ENCODE assay signal across 23 mouse cellular contexts in genomic region chr1:163391321-163391720, GRCm38 (mm10). TPM values are rescaled to one million over a fixed set of nuclear protein-coding genes. Genes with fewer than 3 reads are reported as not detected.
DNase-seq lines count a peak whose midpoint lies in the region; ATAC-seq and TF ChIP-seq lines count a peak whose summit lies in the region.
"Had no signal": no experiment of that assay in that cellular context is flagged by ENCODE, and none has a peak within 500 bp of the region (broad histone marks: within the 10 kb centered on the region; RNA-seq: fewer than 3 reads in every experiment).

No protein-coding gene starts in this region.

- H3K4me3 ChIP-seq in liver, adult 2 months (ENCODE audit: insufficient read depth, low read depth, low read length), result no peak overlapping the region
- no peak overlapping the region for H3K4me3 ChIP-seq in embryonic facial prominence, embryonic 13.5 days
- no peak overlapping the region for H3K4me3 ChIP-seq in embryonic fibroblast, embryonic 13.5 days (ENCODE audit: insufficient read depth, low read length)
- H3K4me3 ChIP-seq in heart, embryonic 11.5 days (ENCODE audit: low read depth, low read length), result no peak overlapping the region
- H3K4me3 ChIP-seq: erythroblast, embryonic 14.5 days; forebrain, embryonic 10.5 days; forebrain, embryonic 12.5 days had no signal

- H3K4me1 ChIP-seq in liver, adult 2 months (ENCODE audit: control insufficient read depth, insufficient read depth, low read length), result no peaks in the 10 kb centered on the region
- peaks cover 33% of the 10 kb centered on the region for H3K4me1 ChIP-seq in embryonic facial prominence, embryonic 13.5 days
- peaks cover 4% of the 10 kb centered on the region for H3K4me1 ChIP-seq in embryonic fibroblast, embryonic 13.5 days (ENCODE audit: control insufficient read depth, insufficient read depth, low read length)
- H3K4me1 ChIP-seq in heart, embryonic 11.5 days (ENCODE audit: control insufficient read depth, insufficient read depth, low read length), result no peaks in the 10 kb centered on the region
- H3K4me1 ChIP-seq: forebrain, embryonic 10.5 days; forebrain, embryonic 12.5 days had no signal

- no peaks in the 10 kb centered on the region for H3K79me2 ChIP-seq in liver, adult 2 months (ENCODE audit: control insufficient read depth, insufficient read depth, low read length)

- no peaks in the 10 kb centered on the region for H3K9me3 ChIP-seq in embryonic facial prominence, embryonic 13.5 days
- H3K9me3 ChIP-seq in heart, embryonic 11.5 days (replicated peaks; ENCODE audit: control insufficient read depth, low read length), result no peaks in the 10 kb centered on the region
- H3K9me3 ChIP-seq: forebrain, embryonic 10.5 days; forebrain, embryonic 12.5 days had no signal

- no peak overlapping the region for H3K9ac ChIP-seq in liver, adult 2 months (ENCODE audit: low read depth, low read length)
- no peak overlapping the region for H3K9ac ChIP-seq in embryonic facial prominence, embryonic 13.5 days
- H3K9ac ChIP-seq in heart, embryonic 11.5 days (ENCODE audit: low read depth, low read length), result no peak overlapping the region
- H3K9ac ChIP-seq: forebrain, embryonic 12.5 days had no signal

- no peak for ATAC-seq in embryonic facial prominence, embryonic 13.5 days (ENCODE audit: insufficient number of reproducible peaks, insufficient read depth, low FRiP score, low TSS enrichment, low read depth)
- ATAC-seq in heart, embryonic 11.5 days (replicated peaks; ENCODE audit: insufficient number of reproducible peaks, low FRiP score, low TSS enrichment), result no peak
- ATAC-seq: forebrain, embryonic 14.5 days; forebrain, embryonic 16.5 days had no signal

- no peak overlapping the region for H3K4me2 ChIP-seq in embryonic facial prominence, embryonic 13.5 days
- no peak overlapping the region for H3K4me2 ChIP-seq in heart, embryonic 11.5 days
- H3K4me2 ChIP-seq: forebrain, embryonic 12.5 days had no signal

- peaks cover 49% of the 10 kb centered on the region for H3K36me3 ChIP-seq in liver, adult 2 months (ENCODE audit: control insufficient read depth, insufficient read depth, low read length)
- H3K36me3 ChIP-seq in embryonic facial prominence, embryonic 13.5 days, result peaks cover 55% of the 10 kb centered on the region
- peaks cover 9% of the 10 kb centered on the region for H3K36me3 ChIP-seq in heart, embryonic 11.5 days (ENCODE audit: control insufficient read depth, insufficient read depth, low read length)

- H3K27me3 ChIP-seq in liver, adult 2 months (ENCODE audit: control insufficient read depth, insufficient read depth, low read length), result no peaks in the 10 kb centered on the region
- no peaks in the 10 kb centered on the region for H3K27me3 ChIP-seq in embryonic facial prominence, embryonic 13.5 days
- no peaks in the 10 kb centered on the region for H3K27me3 ChIP-seq in heart, embryonic 11.5 days (ENCODE audit: control insufficient read depth, insufficient read depth, low read length)
- H3K27me3 ChIP-seq: forebrain, embryonic 12.5 days had no signal

- TF ChIP-seq CTCF in liver, adult 2 months (IDR thresholded peaks at IDR 0.05; ENCODE audit: low read depth, low read length), result no peak
- no peak for TF ChIP-seq CTCF in embryonic fibroblast, embryonic 13.5 days (IDR thresholded peaks at IDR 0.05; ENCODE audit: borderline replicate concordance, insufficient read depth, low read length)

- no peak overlapping the region for H3K27ac ChIP-seq in liver, adult 2 months (replicated peaks; ENCODE audit: insufficient read depth, low read depth, low read length)
- H3K27ac ChIP-seq in embryonic facial prominence, embryonic 13.5 days, result peak overlapping the region; percentile 22
- H3K27ac ChIP-seq in embryonic fibroblast, embryonic 13.5 days (ENCODE audit: insufficient read depth, low read length), result peak overlapping the region; percentile 80
- no peak overlapping the region for H3K27ac ChIP-seq in heart, embryonic 11.5 days (ENCODE audit: low read depth, low read length)
- H3K27ac ChIP-seq: forebrain, embryonic 10.5 days; forebrain, embryonic 12.5 days had no signal

- 87% methylated on average over 6 of the region's 6 CpGs for WGBS in liver, adult 2 months
- 37% methylated on average over 6 of the region's 6 CpGs for WGBS in embryonic facial prominence, embryonic 13.5 days
- 78% methylated on average over 6 of the region's 6 CpGs for WGBS in heart, embryonic 11.5 days (ENCODE audit: insufficient replicate concordance)

- peak; percentile 13 for DNase-seq in liver, adult 2 months (ENCODE audit: extremely low read depth, low read depth, low spot score)
- DNase-seq in liver (no peak), NIH3T3 (ENCODE audit: low read depth) (peak; percentile 43)
- DNase-seq in yolk sac, embryonic 10.5 days (ENCODE audit: low spot score), result no peak
- DNase-seq in spleen, postnatal 36 days (ENCODE audit: low spot score in 2 of 2), result no peak
- DNase-seq: adrenal gland, adult 2 months; adrenal gland, postnatal 10 days; adrenal gland, postnatal 25 days; cerebellum, adult 11 months; cerebellum, adult 18-20 months; cerebellum, adult 8-10 months; cerebellum, adult 9-11 months; cerebellum, postnatal 14 days; cerebellum, postnatal 36 days; embryo, embryonic 11 days had no signal

- no peak for TF ChIP-seq POLR2A in liver, adult 2 months (IDR thresholded peaks at IDR 0.05; ENCODE audit: extremely low read depth, insufficient read depth, low read length)
- TF ChIP-seq POLR2A in embryonic fibroblast, embryonic 13.5 days (IDR thresholded peaks at IDR 0.05; ENCODE audit: low read depth, low read length), result no peak

RNA-seq across cellular contexts. Expression of gene Gorab, which starts 12.1 kb away (rescaled TPM):
- 1.7 and 2.6 TPM in 2 replicates for total RNA-seq in liver, adult 2 months (2014; rRNA removed)
- 0.66 and 0.71 TPM in 2 replicates for polyA plus RNA-seq in liver, adult 2 months (2012; rRNA removed)
- polyA plus RNA-seq in embryonic facial prominence, embryonic 13.5 days (2015; fragmentation: Nextera tagmentation; extraction: Ambion mirVana), result 40.3 and 41.9 TPM in 2 replicates
- polyA plus RNA-seq in embryonic fibroblast, embryonic 13.5 days (2011; ENCODE audit: insufficient read length, low read depth, missing spikeins), result 25.3 and 27.4 TPM in 2 replicates
- 10.8 and 14.1 TPM in 2 replicates for polyA plus RNA-seq in heart, embryonic 11.5 days (2014; fragmentation: Nextera tagmentation; extraction: Ambion mirVana)

Comparison
In these comparisons a context has a peak if more than half of its experiments do, and no peak if none do; other contexts are left out.
1. DNase-seq: peak in liver, adult 2 months (single experiment) and NIH3T3 (single experiment); none in liver (single experiment), yolk sac, embryonic 10.5 days (single experiment) and spleen, postnatal 36 days (0 of 2).
2. H3K27ac ChIP-seq: peak in embryonic facial prominence, embryonic 13.5 days (single experiment) and embryonic fibroblast, embryonic 13.5 days (single experiment); none in liver, adult 2 months (single experiment) and heart, embryonic 11.5 days (single experiment).